Mouse (Mus musculus) midbrain, postnatal 0 days (tissue): ENCODE data around the gene Tprgl. TPM values are rescaled to one million over a fixed set of nuclear protein-coding genes. Genes with fewer than 3 reads are reported as not detected.
A peak's percentile ranks its signal among the peaks of the same experiment; 100 is the strongest.

Source experiments
- ATAC-seq: fragments of 200-750 bp; cut with Nextera tagmentation; 2 replicates; pipeline ENCODE4 v1.8.0; 2017; ENCODE audit warnings: moderate number of reproducible peaks, mild to moderate bottlenecking, moderate TSS enrichment, moderate library complexity; ENCODE audit not compliant: low FRiP score
- DNase-seq: peaks from one replicate; pipeline ENCODE4 v3.0.0-alpha.2; 2015; ENCODE audit warnings: low spot score
- H3K27ac ChIP-seq: fragments of 300-500 bp; sonication (generic); 2 replicates; pipeline ENCODE4 v1.5.1; 2014; ENCODE audit warnings: low read depth, mild to moderate bottlenecking, low read length, mixed read lengths
- H3K27me3 ChIP-seq: fragments of 300-500 bp; sonication (generic); 2 replicates; pipeline ENCODE4 v1.6.1; 2014; ENCODE audit warnings: low read length, control low read depth, mixed read lengths; ENCODE audit not compliant: insufficient read depth
- H3K36me3 ChIP-seq: fragments of 300-500 bp; sonication (generic); 2 replicates; pipeline ENCODE4 v1.6.1; 2014; ENCODE audit warnings: low read length, control low read depth, mixed read lengths; ENCODE audit not compliant: insufficient read depth
- H3K4me1 ChIP-seq: fragments of 300-500 bp; sonication (generic); 2 replicates; pipeline ENCODE4 v1.6.1; 2014; ENCODE audit warnings: mild to moderate bottlenecking, control low read depth, antibody characterized with exemption, low read length, mixed read lengths; ENCODE audit not compliant: insufficient read depth
- H3K4me2 ChIP-seq: fragments of 300-500 bp; sonication (generic); 2 replicates; pipeline ENCODE4 v1.6.1; 2014; ENCODE audit warnings: low read depth, mild to moderate bottlenecking, low read length, mixed read lengths; ENCODE audit not compliant: poor library complexity, severe bottlenecking
- H3K4me3 ChIP-seq: fragments of 300-500 bp; sonication (generic); 2 replicates; pipeline ENCODE4 v1.5.1; 2014; ENCODE audit warnings: low read depth, mild to moderate bottlenecking, low read length, moderate library complexity
- H3K9ac ChIP-seq: fragments of 300-500 bp; sonication (generic); replicated peaks from 2 replicates; pipeline ENCODE4 v1.6.1; 2014; ENCODE audit warnings: mild to moderate bottlenecking, low read length, moderate library complexity, mixed read lengths; ENCODE audit not compliant: poor library complexity, severe bottlenecking
- H3K9me3 ChIP-seq: fragments of 300-500 bp; sonication (generic); 2 replicates; pipeline ENCODE4 v1.6.1; 2016; ENCODE audit warnings: low read length, control low read depth
- CTCF ChIP-seq: IDR thresholded peaks from 2 replicates; pipeline ENCODE4 v1.5.1; 2016; ENCODE audit warnings: antibody characterized with exemption, mild to moderate bottlenecking
- WGBS: fragments of 180-500 bp; shearing (Covaris S2); extraction: QIAGEN DNeasy Blood & Tissue Kit; methylation state at CpG from one replicate; pipeline ENCODE4 v1.1.7; 2014; 5-methylcytosine and 5-hydroxymethylcytosine counted together
- polyA plus RNA-seq: library from polyadenylated mRNA; unstranded; fragments of >200 nt; fragmentation: Nextera tagmentation; extraction: Ambion mirVana; gene quantifications from 2 replicates; pipeline ENCODE4 v1.2.1, GENCODE M21; 2015
- total RNA-seq: library from RNA; depleted of rRNA; stranded (reverse); fragments of >200 nt; gene quantifications from 2 replicates; pipeline ENCODE4 v1.2.3, GENCODE M21; 2014

Tprgl gene
- total and polyA plus RNA-seq, 2 experiments from 2014 or later, result 227 to 241 TPM

DNA sequence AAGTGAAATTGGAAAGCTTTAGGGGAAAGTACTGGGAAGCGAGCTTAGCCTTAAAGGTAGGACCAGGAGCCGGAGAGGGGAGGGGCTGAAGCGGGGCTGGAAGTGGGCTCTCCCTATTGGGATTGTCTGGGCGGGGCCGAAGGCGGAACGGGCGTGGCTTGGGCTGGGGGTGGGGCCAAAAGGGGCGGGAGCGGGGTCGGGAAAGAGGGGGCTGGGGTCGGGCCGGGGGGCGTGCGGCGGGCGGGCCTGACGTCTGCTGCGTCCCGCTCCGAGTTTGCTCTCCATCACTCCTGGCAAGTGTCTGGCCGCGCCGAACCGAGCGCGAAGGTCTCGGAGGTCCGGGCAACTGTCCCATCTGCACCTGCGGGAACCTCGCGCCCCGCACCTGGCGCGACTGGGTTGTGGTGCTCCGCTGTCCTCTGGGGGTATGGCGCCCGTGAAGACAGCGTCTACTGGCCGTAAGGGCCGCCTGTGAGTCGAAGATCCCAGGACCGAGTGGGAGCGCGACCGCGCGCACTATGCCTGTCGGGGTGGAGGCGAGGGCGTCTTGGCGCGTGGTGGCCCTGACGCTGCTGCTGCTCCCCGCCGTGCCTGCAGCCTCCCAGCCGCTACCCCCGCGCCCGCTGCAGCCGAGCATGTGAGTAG is 10.2 kb upstream of the Tprgl start, which contains the start of gene Megf6:
TSS of gene Megf6 (plus strand) at position 225 of the 645 bp plus-strand sequence.
- Histone ChIP-seq H3K9ac (peak within 1 kb of the TSS; percentile 14; the same call in 1 of the 2 replicates), H3K4me2 (peak within 1 kb of the TSS; percentile 95), H3K27ac (no peak within 1 kb of the TSS), H3K9me3 (no peaks in the 10 kb centered on the region), H3K27me3 (peaks cover 43% of the 10 kb centered on the region), H3K36me3 (no peaks in the 10 kb centered on the region), H3K4me1 (peaks cover 8% of the 10 kb centered on the region; the same call in 1 of the 2 replicates), H3K4me3 (peak within 1 kb of the TSS; percentile 42)
- DNase-seq (peak; percentile 4), ATAC-seq (no peak)
- under 1% methylated on average over 50 of the region's 61 CpGs for WGBS
- no peak for TF ChIP-seq CTCF

DNA sequence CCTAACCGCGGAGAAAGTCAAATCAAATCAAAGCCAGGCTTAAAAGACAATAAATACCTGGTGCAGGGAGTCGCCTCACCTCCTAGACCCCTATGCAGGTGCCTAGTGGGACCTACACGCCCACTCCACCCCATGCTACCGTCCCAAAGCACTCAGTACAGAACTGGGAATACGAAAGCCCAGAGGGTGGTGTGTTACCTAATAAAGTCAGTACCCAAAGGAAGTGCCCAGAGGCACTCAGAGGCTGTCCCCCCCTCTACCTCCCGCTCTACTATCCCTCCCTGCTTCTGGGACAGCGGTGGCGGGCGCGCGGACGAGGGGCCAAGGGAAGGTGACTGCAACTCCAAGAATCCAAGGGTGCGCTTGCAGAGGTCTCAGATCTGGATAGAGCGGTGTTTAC is 9.6 kb upstream of the Tprgl start:
- H3K9me3 ChIP-seq, result no peaks in the 10 kb centered on the region
- H3K27ac ChIP-seq, result no peak overlapping the region
- TF ChIP-seq CTCF, result no peak
- no peak overlapping the region for H3K9ac ChIP-seq
- H3K4me2 ChIP-seq, result peak overlapping the region; percentile 95
- H3K4me3 ChIP-seq, result peak overlapping the region; percentile 42
- no peak for ATAC-seq
- H3K27me3 ChIP-seq, result peaks cover 43% of the 10 kb centered on the region
- under 1% methylated on average over 15 of the region's 15 CpGs for WGBS
- peaks cover 8% of the 10 kb centered on the region; the same call in 1 of the 2 replicates for H3K4me1 ChIP-seq
- H3K36me3 ChIP-seq, result no peaks in the 10 kb centered on the region
- no peak for DNase-seq

DNA sequence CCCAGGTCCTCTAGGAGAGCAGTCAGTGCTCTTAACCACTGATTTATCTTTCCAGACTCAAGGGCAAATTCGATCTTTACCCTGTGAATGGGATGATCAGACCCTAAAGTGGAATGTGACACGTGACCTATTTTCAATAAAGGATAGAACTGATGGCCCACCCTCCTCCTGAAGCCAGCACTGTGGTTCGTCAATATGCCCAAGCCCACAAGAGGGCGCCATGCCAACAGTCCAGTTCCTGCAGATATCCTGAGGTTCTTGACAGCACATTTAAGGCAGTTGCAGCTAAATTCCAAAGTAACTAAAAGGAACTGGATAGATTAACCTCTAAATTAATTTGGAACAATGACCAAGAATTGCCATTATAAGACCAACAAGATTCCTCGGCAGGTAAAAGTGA is 6.6 kb upstream of the Tprgl start:
- TF ChIP-seq CTCF, result peak; percentile 71
- peaks cover 8% of the 10 kb centered on the region; the same call in 1 of the 2 replicates for H3K4me1 ChIP-seq
- WGBS, result 21% methylated on average over 5 of the region's 5 CpGs
- H3K9ac ChIP-seq, result no peak overlapping the region
- no peak overlapping the region for H3K4me2 ChIP-seq
- H3K9me3 ChIP-seq, result no peaks in the 10 kb centered on the region
- DNase-seq (peak; percentile 52), ATAC-seq (no peak)
- no peaks in the 10 kb centered on the region for H3K36me3 ChIP-seq
- H3K27me3 ChIP-seq, result peaks cover 36% of the 10 kb centered on the region
- H3K27ac ChIP-seq, result no peak overlapping the region
- no peak overlapping the region for H3K4me3 ChIP-seq

DNA sequence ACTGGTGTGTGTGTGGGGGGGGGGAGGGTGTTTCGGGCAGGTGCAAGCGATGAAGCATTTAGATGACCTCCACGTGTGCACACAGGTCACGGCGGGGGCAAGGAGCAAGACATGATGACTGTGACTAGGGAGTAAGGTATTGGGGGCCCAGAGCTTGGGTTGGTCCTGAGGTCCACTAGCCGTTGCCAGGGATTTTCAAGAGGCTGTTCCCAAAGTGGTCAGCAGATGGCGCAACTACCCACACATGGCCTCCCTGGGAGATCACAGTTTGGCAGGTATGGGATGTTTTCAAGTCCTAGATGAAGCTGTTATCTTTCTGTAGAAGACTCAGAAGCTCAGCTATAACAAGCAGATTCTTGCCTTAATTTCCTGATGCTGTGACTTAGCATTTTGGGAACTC is 2.8 kb upstream of the Tprgl start:
- Histone ChIP-seq H3K4me1 (0 out of 2 replicates have a peak, but pooled peaks cover 4% of the 10 kb centered on the region), H3K9me3 (no peaks in the 10 kb centered on the region), H3K4me2 (no peak overlapping the region), H3K27ac (no peak overlapping the region), H3K27me3 (no peaks in the 10 kb centered on the region; the same call in 1 of the 2 replicates), H3K9ac (no peak overlapping the region), H3K4me3 (no peak overlapping the region), H3K36me3 (peaks cover 2% of the 10 kb centered on the region; the same call in 1 of the 2 replicates)
- ATAC-seq (no peak), DNase-seq (peak; percentile 78)
- WGBS, result 16% methylated on average over 7 of the region's 7 CpGs
- TF ChIP-seq CTCF, result peak; percentile 92

DNA sequence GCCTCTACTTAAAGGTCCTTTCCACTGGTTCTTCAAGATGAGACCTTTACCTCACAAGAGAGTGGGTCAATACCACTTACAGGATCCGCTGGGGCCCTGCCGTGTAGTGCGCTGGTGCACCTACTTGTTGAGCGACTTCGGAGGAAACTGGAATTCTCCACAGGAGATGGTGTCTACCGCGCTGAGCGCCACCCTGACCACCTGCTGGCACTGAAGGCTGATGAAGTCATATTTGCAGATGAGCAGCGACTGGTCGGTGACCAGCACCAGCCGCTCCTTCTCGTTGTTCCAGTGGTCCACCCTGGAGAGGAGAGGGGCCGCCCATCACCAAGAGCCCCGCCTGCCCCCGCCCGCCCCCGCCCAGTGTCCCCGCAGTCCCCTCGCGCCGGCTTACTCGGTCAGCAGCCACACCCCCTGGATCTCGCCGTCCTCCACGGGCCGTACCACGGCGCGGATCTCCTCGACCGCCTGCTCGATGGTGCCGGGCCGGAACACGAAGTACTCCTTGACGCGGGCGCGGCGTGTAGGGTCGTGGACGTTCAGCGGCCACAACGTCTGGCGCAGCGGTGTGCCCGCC is 417 bp downstream of the Tprgl start:
- DNase-seq (peak; percentile 46), ATAC-seq (peak; percentile 52)
- Histone ChIP-seq H3K27ac (peak overlapping the region; percentile 77), H3K4me1 (0 out of 2 replicates have a peak, but pooled peaks cover 4% of the 10 kb centered on the region), H3K4me3 (peak overlapping the region; percentile 82), H3K9ac (peak overlapping the region; percentile 79), H3K27me3 (no peaks in the 10 kb centered on the region), H3K9me3 (no peaks in the 10 kb centered on the region), H3K4me2 (peak overlapping the region; percentile 75), H3K36me3 (peaks cover 26% of the 10 kb centered on the region)
- 1% methylated on average over 38 of the region's 47 CpGs for WGBS
- TF ChIP-seq CTCF, result no peak

DNA sequence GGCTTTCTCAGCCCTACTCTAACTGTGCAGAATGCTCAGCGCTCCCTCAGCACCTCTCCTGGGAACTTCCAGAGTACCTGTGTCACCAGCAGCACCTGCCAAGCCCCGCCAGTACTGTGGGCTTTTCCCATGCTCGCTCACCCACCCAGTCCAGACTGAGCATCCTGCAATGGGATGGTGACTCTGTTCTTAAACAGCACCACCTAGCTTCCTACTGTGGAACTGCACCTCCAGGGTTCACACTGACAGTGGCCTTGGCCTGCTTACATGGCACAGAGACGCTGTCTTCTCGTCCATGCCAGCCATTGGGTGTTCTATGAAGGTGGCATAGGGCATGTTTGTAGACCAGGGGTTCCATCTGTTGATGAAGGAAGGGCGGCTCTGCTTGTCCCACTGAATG is 1.5 kb downstream of the Tprgl start:
- H3K4me3 ChIP-seq, result peak overlapping the region; percentile 82; the same call in 1 of the 2 replicates
- 18% methylated on average over 6 of the region's 6 CpGs for WGBS
- ATAC-seq, result no peak; the same call in 1 of the 2 replicates

More for the DNA sequence above, 1.5 kb downstream of the Tprgl start:
- Histone ChIP-seq H3K27me3 (no peaks in the 10 kb centered on the region), H3K9me3 (no peaks in the 10 kb centered on the region), H3K9ac (no peak overlapping the region), H3K4me2 (peak overlapping the region; percentile 75), H3K36me3 (peaks cover 31% of the 10 kb centered on the region), H3K27ac (no peak overlapping the region), H3K4me1 (0 out of 2 replicates have a peak, but pooled peaks cover 4% of the 10 kb centered on the region)
- peak; percentile 87 for DNase-seq
- peak; percentile 97 for TF ChIP-seq CTCF
